Mouse (Mus musculus) CD4-positive helper T cell, adult 2 months (primary cell): ENCODE measurements around the gene Tenm4.

Experiments
- DNase-seq: peaks from one replicate; pipeline ENCODE4 v3.0.0-alpha.2; 2012; ENCODE audit warnings: low read depth, missing footprints, low spot score

The Tenm4 gene

DNA sequence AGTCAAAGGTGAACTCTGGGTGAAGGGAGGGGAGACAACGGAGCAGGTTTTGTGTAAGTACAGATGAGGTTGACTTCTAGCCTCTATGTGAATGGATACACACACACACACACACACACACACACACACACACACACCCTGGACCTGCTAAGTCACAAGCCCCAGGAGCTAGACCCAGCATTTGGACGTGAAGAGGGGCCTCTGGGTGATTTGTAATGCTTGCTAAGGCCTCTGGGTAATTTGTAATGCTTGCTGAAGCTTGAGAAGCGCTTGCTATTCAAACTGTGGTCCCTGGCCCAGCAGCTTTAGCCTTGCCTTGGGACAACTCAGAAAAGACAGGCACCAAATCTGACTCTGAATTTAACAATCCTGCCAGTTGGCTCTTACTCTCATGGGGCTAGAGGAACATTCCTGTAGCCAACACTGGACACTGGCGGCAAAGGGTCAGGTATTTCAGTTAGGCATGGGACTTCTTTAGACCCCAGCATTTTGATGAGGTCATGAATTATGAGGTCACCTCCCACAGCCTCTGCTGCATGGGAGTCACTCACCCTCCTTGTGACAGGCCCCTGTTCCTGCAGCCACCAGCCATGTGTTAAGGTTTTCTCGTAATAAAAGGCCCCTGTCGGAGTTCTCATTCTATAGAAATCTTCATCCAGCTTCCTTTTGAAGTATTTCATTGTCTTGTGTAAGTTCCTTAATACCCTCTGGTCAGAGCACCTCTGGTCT is 237.3 kb downstream of the Tenm4 start:
- no peak for DNase-seq

DNA sequence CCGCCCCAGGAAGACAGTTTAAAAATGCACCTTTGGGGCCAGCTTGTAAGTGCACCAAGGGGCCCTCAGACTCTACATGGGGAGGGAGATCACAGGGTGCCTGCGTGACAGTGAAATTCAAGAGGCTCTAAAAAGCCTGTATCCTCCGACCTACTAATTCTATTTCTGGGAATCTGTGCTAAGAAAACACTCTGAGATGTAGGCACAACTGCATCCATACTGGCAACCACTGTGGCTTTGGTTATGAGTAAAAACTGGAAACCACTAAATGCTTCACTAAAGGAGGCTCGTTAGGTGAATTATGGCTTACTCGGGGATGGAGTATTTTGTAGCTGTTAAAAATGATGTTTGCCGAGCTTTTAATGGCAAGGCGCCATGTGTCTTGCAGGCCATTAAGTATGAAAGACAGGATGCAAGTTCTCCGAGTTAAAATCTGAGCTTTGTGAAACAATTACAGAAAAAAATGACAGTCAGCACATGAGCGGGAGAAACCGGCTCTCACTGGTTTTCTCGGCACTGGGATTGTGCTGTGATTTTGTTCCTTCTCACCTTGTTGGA is 238.4 kb downstream of the Tenm4 start:
- no peak for DNase-seq

DNA sequence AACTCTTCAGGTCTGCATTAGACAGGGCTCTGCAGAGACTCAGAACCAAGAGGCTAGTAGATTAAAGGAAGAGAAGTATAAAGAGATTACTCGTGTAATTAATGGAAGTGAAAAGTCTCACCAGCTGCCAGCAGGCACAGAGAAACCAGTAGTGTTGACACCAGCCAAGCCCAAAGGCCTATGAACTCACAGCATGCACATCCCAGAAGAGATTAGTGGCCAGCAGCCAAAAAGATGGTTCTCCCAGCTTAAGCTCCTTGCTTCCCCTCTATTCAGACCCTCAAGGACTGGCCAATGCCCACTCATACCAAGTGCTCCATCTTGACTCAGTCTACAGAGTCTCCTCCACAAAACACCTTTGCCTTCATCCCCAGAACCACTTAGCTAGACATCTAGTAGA is 242.8 kb downstream of the Tenm4 start:
- DNase-seq = no peak

DNA sequence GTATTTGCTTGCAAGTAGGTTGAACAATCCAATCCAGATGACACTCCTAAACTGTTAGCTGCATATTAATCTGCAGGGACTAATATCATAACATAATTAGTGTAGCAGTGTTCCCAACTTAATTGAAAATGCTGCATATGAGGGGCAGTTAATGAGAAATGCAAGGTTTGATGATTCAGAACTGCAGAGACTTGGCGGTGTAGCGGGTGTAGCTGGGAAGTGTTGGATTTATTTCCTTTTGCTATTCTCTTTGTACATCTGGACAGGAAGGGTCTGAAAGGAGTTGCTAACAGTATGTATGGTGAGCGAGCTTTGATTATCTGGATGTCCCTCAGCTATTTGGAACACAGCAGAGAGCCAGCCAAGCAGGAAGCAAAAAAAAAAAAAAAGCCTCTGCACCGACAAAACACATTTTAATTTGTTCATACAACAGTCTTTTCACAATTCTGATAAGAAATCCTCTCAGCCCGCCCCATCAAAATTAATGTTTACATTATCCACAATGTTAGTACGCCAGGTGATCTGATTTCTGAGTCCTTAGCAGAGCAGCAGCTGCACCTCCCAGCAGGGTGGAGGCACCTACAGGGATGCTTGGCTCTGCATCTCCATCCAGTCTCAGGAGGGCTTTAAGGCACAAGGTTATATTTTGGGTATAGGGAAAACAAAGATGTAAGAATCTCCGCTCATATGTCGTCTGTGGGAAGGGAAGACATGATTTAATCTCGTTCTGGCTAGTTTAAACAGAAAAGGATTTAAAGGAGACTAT is 243.4 kb downstream of the Tenm4 start:
- DNase-seq = no peak

DNA sequence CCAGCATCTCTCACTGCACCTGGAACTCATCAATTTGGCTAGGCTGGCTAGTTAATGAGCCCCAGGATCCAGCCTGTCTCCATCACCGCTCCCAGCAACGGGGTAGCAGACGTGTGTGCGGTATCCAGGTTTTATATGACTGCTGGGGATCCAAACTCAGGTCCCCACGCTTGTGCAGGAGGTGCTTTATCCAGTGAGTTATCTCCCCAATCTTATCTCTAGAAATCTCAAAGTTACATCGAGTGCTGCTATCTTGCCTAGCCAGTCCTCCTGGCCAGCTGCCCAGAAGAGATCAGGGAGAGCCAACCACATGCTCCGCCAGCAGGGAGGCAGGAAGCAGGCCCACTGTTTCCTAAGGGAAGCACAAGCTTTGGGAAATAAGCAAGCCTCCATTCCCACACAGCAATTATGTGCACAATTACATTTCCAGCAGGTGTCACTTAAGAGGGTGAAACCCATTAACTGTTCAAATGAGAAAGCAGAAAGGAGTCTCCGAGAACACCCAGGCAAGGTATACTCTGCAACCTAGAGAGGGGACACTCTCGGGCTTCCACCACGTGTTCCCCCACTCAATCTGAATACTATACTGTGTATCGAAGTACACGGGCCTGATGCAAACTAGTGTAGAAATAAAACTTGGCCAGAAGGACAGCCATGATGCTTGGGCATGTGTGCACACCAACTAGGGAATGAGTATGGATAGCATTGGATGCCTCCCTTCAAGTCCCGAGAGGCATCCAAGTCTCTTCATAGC is 246.4 kb downstream of the Tenm4 start:
- DNase-seq = no peak

DNA sequence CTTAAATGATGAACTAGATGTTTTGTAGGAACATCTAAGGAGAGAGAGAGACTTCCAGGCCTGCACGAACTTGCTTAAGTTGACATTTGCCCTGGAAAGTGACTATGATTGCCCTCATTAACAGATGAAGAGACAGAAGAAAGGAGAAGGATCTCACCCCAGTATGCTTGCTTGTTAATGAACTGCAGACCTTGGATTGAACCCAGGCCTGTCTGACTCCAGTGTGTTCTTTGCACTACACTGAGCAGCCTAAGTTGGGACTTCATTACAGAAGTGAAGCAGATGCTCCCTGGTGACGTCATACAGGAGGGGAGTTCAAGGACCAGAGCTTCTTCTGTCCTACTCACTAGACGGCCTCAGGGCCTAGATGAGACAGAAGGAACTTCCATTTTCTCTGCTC is 247.1 kb downstream of the Tenm4 start:
- DNase-seq = no peak

DNA sequence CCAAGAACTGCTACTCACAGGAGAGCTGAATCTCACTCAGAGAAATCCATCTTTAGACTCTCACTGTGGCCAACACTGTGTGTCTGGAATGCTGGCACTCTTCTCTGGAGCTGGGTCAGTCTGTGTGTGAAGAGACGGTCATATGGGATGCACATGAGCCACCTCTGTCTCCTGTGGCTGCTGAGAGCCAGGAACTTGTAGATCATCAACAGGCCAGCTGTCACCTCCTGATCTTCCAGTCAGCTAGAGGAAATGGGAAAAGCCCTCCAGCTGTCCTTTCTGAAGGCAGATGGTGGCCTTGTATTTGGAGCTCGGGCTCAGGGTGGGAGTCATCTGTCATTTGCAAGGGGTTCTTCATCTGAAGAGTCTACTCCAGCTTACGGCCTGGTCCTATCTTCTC is 249.0 kb downstream of the Tenm4 start:
- no peak for DNase-seq

DNA sequence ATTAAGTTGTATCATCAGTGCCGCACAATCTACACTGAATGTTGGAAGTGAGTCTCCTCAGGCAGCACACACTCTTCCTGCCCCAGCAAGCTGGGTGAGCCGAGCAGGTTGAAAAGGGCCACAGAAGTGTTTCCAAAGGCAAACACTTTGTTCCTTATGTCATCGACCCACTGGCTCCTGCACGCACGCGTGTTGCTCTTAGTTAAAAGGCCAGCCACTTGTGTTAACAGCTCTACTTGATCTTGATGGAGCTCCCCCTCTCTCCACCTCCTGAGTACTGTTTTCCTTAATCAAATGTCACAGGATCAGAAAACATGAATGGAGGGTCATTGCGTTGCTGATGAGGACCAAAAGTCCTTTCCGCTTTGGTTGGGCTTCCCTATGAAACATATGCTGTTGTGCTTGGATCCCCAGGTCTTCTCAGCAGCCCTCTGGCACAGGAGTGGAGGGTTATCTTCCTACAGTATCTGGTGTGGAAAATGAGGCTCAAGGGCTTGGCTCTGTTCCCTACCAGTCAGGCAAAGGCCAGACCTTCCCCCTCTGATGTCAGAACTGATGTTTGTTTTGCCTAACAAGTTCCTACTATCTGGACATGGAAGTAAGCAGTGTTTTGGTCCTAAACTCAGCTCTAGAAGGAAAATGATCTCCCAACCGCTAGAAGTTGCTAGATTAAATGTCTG is 250.0 kb downstream of the Tenm4 start:
- DNase-seq = no peak

DNA sequence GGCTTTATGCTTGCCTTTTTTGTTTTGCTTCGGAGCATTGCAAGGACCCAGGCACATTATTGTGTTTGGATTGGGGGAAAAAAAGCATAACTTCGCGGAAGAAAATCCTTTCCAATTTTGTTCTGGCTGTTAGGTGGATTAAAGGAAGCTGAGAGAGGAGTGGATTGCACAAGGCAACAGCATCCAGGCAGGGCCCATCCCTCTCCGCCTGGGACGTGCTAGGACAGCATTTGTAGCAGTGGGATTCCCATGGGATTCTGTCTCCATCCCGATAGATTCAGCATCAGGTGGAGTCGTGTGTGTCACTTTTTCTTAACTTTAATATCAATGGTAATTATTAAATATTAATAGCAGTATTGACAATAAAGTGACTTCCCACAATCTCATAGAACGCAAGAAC is 255.9 kb downstream of the Tenm4 start:
- DNase-seq = no peak

DNA sequence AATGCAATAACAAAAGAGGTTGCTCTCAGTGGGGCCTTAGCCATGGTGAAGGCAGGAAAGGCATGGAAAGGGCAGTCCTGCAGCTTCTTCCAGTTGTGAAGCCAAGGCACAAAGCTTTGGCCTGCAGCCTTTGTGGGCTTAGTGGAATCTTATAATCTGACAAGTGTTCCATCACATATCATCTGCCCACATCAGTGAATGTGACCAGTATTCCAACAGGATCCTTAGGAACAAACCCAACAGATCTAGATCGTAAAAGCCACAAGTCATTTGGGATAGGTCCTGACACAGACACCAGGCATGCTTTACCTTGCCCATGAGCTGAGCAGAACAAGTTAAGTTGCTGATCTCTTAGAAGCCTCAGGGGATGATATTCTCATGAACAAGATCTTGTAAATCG is 262.3 kb downstream of the Tenm4 start:
- no peak for DNase-seq

DNA sequence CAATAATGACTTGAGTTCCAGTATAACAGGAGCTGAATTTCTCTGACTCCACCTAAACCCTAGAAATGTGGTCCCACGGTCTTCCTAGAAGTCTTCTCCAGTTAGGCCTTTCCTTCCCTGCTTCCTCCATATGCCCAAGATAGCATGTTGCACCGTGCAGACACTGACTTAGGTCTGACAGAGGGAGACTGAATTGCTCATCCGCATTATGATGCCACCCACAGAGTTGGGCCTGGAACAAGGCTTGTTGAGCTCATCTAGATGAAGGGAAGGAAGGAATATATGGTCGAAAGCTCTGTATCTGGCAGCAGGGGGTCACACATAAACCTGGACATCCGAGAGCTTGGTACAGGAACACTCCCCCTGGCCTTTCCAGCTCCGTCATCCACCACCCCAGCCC is 267.3 kb downstream of the Tenm4 start:
- no peak for DNase-seq

DNA sequence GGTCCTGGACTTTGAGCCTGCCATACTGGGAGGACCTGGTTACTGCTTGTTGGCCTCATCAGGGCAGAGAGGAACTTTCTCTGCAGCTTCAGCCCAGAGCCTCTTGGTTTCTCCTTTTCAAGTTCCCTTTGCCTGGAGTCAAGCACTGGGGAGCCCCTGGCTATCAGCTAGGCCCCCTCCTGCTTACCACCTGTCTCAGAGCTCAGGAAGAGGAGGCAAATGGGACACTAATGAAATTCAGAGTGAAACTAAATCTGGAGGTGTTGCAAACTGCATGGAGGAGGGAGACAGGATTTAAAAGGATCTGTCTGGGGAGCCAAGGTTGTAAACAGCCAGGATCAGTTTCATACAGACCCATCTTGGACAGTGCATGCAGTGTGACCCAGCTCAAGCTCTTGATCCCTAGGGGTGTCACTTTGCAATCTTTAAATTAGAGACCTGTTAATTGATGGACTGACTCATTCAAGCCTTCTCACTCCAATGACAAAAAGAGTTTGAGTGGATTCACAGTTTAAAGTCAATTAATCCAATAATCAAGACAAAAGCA is 269.2 kb downstream of the Tenm4 start:
- DNase-seq = no peak

DNA sequence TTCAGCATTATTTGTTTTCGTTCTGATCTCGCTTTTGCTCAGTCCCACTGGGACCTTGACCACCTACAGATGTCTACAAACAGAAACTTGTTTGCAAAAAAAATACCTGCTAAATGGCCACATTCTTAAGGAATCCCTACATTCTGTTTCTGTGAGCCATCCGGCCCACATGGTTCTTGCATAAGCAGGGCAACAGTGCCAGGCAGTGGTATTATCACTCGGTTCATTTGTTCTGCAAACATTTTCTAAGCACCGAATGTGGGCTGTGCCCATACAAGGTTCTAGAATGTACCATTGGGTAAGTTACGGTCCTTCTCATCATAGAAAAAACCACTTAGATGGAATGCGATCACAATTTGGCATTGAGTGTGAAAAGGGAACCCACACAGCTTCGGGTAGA is 274.7 kb downstream of the Tenm4 start:
- DNase-seq = no peak

DNA sequence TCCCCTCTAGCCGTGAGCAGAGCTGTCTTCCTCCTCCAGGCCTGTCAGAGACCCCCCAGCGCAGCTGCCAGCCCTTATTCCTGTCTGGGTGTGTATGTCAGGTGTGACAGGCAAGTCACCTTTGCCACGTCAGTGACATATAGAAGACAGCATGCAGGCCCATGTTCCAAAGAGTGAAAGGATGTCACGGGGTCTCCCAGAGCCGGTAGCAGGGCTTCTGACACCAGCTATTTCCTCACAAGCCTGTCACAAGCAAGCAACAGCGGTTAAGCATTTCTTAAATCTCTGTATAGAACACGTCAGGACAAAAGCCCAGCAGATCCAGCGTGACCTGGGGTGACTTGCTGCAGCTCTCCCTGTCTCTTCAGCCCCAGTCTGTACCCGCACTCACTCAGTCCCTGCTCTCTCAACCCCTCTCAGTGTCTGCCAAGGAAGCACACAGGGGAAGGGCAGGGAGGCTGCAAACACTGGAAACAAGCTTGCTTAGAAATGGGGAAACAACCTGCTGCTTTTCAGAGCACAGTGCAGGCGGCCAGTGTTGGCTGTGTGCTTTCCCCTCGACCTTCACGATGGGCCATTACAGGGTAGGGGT is 276.9 kb downstream of the Tenm4 start:
- no peak for DNase-seq

DNA sequence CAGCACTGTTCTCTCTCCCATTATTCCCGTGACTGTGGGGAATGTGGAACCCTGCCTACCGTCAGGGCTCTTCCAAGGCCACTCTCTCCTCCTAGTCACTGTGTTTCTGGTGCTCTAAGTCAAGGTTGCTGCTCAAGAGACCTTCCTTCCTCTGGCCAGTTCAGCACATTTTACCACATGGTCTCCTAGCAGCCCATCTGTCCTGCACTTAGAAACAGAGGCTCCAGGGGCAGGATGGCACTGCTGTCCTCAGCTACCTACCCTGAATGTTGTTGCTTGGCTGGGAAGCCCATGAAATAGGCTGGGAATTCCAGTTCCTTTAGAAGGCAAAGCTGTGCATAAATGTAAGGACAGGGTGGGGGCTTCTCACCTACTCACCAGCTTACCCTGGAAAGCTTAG is 284.9 kb downstream of the Tenm4 start:
- DNase-seq = no peak

DNA sequence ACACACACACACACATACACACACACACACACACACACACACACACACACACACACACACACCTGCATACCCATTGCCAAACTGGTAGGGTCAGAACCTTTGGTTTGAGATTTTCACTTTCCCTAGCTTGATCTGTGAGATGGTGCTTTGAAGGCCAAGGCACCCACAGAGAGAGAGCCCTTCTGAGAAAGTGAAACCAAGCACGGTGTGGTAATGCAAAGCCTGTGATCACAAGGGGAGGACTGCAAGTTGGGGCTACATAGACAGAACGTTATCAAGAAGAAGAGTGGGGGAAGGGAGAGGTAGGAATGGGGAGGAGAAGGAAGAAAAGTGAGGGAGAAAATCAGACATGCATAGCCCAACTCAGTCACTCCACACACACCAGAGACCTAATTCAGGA is 285.6 kb downstream of the Tenm4 start:
- DNase-seq = no peak

DNA sequence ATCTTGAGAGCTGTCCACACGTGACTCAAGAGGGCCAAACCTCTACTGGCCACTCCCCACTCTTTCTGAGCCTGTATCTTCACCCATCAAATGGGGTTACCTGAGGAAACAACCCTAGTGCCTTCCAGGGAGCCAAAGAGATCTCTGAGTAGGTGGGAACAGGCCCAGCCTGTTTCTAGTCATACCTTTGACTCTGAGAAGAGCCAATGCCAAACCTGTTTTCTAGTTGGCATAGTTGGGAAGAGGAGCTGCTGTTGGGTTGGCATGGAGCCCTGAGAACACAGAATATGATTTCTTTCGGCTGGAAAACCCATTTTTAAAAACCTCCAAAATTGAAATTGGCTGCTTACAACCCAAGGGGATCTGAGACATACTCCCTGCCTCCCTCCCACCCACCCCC is 286.8 kb downstream of the Tenm4 start:
- no peak for DNase-seq

DNA sequence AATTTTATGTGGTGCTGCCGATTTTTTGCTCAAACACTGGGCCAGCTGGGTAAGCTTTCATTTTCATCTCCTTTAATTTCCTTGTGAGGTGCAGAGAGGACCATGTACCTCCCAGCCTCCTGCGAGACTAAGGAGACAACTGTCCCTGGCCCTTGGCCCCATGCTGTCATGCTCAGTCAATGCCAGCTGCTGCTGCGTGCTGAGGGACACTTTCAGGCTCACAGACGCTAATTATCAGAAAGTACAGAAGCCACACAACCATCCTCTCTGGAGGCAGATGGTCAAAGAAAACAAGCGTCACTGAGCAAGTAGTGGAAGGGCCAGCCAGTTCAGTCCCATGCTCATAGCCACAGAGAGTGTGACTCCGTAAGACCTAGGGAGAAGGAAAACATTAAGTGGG is 287.9 kb downstream of the Tenm4 start:
- DNase-seq = no peak

DNA sequence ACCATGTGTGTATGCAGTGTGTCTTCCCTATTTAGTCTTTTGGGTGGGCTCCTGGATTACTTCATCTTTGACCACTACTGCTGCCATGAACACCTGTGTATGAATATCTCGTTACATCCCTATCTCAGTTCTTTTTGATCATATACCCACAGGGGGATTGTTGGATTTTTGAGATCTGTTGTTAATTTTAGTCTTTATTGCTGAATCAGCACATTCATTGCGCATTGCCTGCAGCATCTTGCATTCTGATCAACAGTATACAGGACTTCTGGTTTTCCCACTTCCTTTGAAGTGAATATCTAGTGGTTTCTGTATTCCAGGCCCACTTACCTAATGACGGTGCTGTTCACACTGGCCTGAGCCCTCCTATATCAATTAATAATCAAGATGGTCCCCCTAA is 295.7 kb downstream of the Tenm4 start:
- DNase-seq = no peak

DNA sequence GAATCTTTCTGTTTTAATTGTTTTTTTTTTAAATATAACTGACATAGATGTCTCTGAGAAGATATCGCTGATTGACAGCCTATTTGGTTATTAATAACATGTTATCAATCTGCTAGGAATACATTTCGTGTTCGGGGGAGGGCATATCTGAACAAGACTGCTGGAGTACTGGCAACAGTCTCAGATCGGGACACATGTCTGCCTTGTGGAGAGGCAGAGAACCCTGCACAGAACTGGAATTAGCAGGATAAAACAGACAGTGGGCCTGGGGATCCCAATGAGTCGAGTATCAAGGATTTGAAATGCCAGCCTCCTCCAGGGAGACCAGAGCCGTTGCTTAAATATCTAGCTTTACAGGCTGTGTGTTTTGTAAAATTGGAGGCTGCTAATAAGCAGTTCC is 299.8 kb downstream of the Tenm4 start:
- DNase-seq = no peak

DNA sequence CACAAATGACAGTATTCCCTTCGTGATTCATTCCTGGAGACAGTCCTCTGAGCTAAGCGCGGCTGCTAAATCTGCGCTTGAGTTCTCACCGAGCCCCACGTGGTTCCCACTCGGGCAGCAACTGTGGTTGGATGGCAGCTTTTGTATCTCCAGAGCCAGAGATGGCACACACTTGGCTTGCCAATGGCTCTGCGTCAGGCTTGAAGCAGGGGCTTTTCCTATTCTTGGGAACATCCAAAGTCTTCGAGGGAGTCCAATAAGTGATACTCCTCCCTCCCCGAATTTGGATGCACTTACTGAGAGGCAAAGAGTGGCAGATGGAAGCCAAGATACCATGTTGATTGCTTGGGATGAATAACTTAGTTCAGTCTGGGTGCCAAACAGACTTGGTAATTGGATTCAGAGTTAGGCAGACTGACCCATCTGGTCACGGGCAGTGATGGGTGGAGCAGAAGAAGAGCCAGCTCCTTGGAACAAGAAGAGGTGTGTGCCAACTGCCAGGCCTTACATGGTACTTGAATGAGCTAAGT is 303.6 kb downstream of the Tenm4 start:
- no peak for DNase-seq
